Mouse (Mus musculus) C2C12 (cell line): ENCODE data around the gene Gse1. TPM values are rescaled to one million over a fixed set of nuclear protein-coding genes. Genes with fewer than 3 reads are reported as not detected.
A peak's percentile ranks its signal among the peaks of the same experiment; 100 is the strongest.

Experiments used
- H3K27me3 ChIP-seq: one replicate; pipeline ENCODE4 v1.6.1; 2011; ENCODE audit not compliant: control insufficient read depth, insufficient read depth, insufficient read length
- H3K36me3 ChIP-seq: one replicate; pipeline ENCODE4 v1.6.1; 2011; ENCODE audit not compliant: control insufficient read depth, insufficient read depth
- H3K4me3 ChIP-seq: one replicate; pipeline ENCODE4 v1.5.1; 2011; ENCODE audit warnings: mild to moderate bottlenecking, control low read depth; ENCODE audit not compliant: poor library complexity, insufficient read depth, severe bottlenecking
- H3K79me2 ChIP-seq: one replicate; pipeline ENCODE4 v1.6.1; 2011; ENCODE audit not compliant: control insufficient read depth, insufficient read depth
- H3K79me3 ChIP-seq: one replicate; pipeline ENCODE4 v1.6.1; 2011; ENCODE audit warnings: low read depth, control low read depth
- H3ac ChIP-seq: one replicate; pipeline ENCODE3; 2011; ENCODE audit warnings: low read depth; ENCODE audit not compliant: control insufficient read depth, insufficient read length
- CEBPB ChIP-seq: IDR thresholded peaks from one replicate; pipeline ENCODE4 v1.6.1; 2011; ENCODE audit warnings: low read depth, mild to moderate bottlenecking, control low read depth, moderate library complexity
- CTCF ChIP-seq: IDR thresholded peaks from one replicate; pipeline ENCODE4 v1.5.1; 2011; ENCODE audit not compliant: control insufficient read depth, insufficient read depth, insufficient read length
- FOSL1 ChIP-seq: IDR thresholded peaks from one replicate; pipeline ENCODE4 v1.8.0; 2011; ENCODE audit warnings: mild to moderate bottlenecking, low read length; ENCODE audit not compliant: poor library complexity, insufficient read depth, severe bottlenecking
- MAX ChIP-seq: IDR thresholded peaks from one replicate; pipeline ENCODE4 v1.6.1; 2011; ENCODE audit warnings: mild to moderate bottlenecking, control low read depth
- MYOD1 ChIP-seq: IDR thresholded peaks from one replicate; pipeline ENCODE4 v1.6.1; 2011; ENCODE audit warnings: low read depth; ENCODE audit not compliant: control insufficient read depth, insufficient read length
- MYOG ChIP-seq: IDR thresholded peaks from one replicate; pipeline ENCODE4 v1.6.1; 2011; ENCODE audit not compliant: control insufficient read depth, insufficient read length; ENCODE audit errors: extremely low read depth
- USF1 ChIP-seq: IDR thresholded peaks from one replicate; pipeline ENCODE4 v1.6.1; 2011; ENCODE audit warnings: low read depth, mild to moderate bottlenecking, control low read depth, moderate library complexity
- polyA plus RNA-seq: library from polyadenylated mRNA; unstranded; fragments of >200 nt; fragmentation: generic; extraction: Trizol; gene quantifications from one replicate; pipeline ENCODE4 v1.2.1, GENCODE M21; 2012; ENCODE audit warnings: missing spikeins

The Gse1 gene
- polyA plus RNA-seq, 1 experiment, result 15.6 TPM

GRCm38 (mm10) chr8:120375170-120375569, 146.9 kb downstream of the Gse1 start:
- TF ChIP-seq USF1 (no peak), CTCF (no peak), MYOD1 (no peak), MYOG (no peak), CEBPB (no peak), FOSL1 (no peak), MAX (no peak)
- Histone ChIP-seq H3K79me2 (peaks cover under 1% of the 10 kb centered on the region), H3K36me3 (no peaks in the 10 kb centered on the region), H3K27me3 (no peaks in the 10 kb centered on the region), H3ac (no peak overlapping the region), H3K79me3 (no peaks in the 10 kb centered on the region), H3K4me3 (no peak overlapping the region)

- no peak overlapping the region for H3K4me3 ChIP-seq
- H3ac ChIP-seq, result no peak overlapping the region
- no peaks in the 10 kb centered on the region for H3K36me3 ChIP-seq
- H3K27me3 ChIP-seq, result no peaks in the 10 kb centered on the region
- no peaks in the 10 kb centered on the region for H3K79me3 ChIP-seq
- no peak for TF ChIP-seq CEBPB
- TF ChIP-seq USF1, result no peak
- TF ChIP-seq MYOG, result no peak
- no peak for TF ChIP-seq FOSL1
- TF ChIP-seq MAX, result no peak
- TF ChIP-seq MYOD1, result no peak
- TF ChIP-seq CTCF, result no peak
- no peaks in the 10 kb centered on the region for H3K79me2 ChIP-seq
Measured at GRCm38 (mm10) chr8:120376215-120376614, 148.0 kb downstream of the Gse1 start.

GRCm38 (mm10) chr8:120376847-120377802, 148.9 kb downstream of the Gse1 start:
- no peaks in the 10 kb centered on the region for H3K27me3 ChIP-seq

GRCm38 (mm10) chr8:120377803-120378189, 149.5 kb downstream of the Gse1 start:
- Histone ChIP-seq H3K36me3 (no peaks in the 10 kb centered on the region), H3ac (no peak overlapping the region), H3K27me3 (no peaks in the 10 kb centered on the region), H3K79me2 (no peaks in the 10 kb centered on the region), H3K4me3 (no peak overlapping the region), H3K79me3 (no peaks in the 10 kb centered on the region)
- TF ChIP-seq FOSL1 (no peak), CEBPB (peak; percentile 60), MYOD1 (no peak)

More at GRCm38 (mm10) chr8:120376847-120377802, 148.9 kb downstream of the Gse1 start:
- no peak for TF ChIP-seq FOSL1
- TF ChIP-seq MYOD1, result no peak
- TF ChIP-seq USF1, result no peak
- no peak for TF ChIP-seq MYOG
- no peak for TF ChIP-seq CEBPB
- no peak for TF ChIP-seq CTCF
- no peak for TF ChIP-seq MAX
- Histone ChIP-seq H3K79me3 (no peaks in the 10 kb centered on the region), H3K36me3 (no peaks in the 10 kb centered on the region), H3ac (no peak overlapping the region), H3K79me2 (no peaks in the 10 kb centered on the region), H3K4me3 (no peak overlapping the region)

- no peaks in the 10 kb centered on the region for H3K79me2 ChIP-seq
- H3ac ChIP-seq, result no peak overlapping the region
- no peaks in the 10 kb centered on the region for H3K36me3 ChIP-seq
- no peak overlapping the region for H3K4me3 ChIP-seq
- no peaks in the 10 kb centered on the region for H3K79me3 ChIP-seq
- TF ChIP-seq FOSL1 (no peak), USF1 (no peak), CEBPB (no peak), MAX (peak; percentile 45)
- H3K27me3 ChIP-seq, result no peaks in the 10 kb centered on the region
Measured at GRCm38 (mm10) chr8:120378306-120378705, 150.1 kb downstream of the Gse1 start.

- Histone ChIP-seq H3ac (no peak overlapping the region), H3K4me3 (no peak overlapping the region), H3K27me3 (no peaks in the 10 kb centered on the region), H3K79me2 (no peaks in the 10 kb centered on the region), H3K79me3 (no peaks in the 10 kb centered on the region), H3K36me3 (no peaks in the 10 kb centered on the region)
- TF ChIP-seq MYOD1, result no peak
- TF ChIP-seq MAX, result no peak
- TF ChIP-seq MYOG, result no peak
- TF ChIP-seq CTCF, result no peak
- no peak for TF ChIP-seq CEBPB
- TF ChIP-seq FOSL1, result no peak
- no peak for TF ChIP-seq USF1
Measured at GRCm38 (mm10) chr8:120379015-120379414, 150.8 kb downstream of the Gse1 start.
